Mouse (Mus musculus) cerebral cortex, adult 2 months (tissue): Measurements from ENCODE around the gene Cnmd.

Source experiments
- whole genome bisulfite sequencing: fragments of 180-500 bp; shearing (Covaris S2); methylation state at CpG from one replicate; pipeline ENCODE4 v1.1.7; 2018; 5-methylcytosine and 5-hydroxymethylcytosine counted together

The Cnmd gene

DNA sequence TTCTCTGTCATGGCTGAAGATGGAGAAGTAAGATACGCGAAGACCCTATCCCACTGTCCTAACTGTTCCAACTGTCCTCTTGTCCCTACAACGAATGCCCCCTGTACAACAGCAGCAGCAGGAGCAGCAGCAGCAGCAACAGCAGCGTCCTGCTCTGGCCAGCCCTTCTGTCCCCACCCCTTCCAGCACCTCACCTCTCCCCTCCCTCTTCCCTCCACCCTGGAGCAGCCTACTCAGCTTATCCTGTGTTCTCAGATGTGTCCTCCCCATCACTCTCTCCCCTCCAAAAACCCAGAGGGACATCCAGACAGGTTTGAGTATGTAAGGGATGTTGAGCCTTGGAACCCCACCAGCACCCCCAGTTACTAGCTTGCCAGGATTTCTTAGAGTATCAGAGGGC is at the start of gene Cnmd:
Gene Cnmd, minus strand, starts transcription at position 170 of the 400 bp plus-strand sequence.
- WGBS: 79% methylated on average over 4 of the region's 4 CpGs

DNA sequence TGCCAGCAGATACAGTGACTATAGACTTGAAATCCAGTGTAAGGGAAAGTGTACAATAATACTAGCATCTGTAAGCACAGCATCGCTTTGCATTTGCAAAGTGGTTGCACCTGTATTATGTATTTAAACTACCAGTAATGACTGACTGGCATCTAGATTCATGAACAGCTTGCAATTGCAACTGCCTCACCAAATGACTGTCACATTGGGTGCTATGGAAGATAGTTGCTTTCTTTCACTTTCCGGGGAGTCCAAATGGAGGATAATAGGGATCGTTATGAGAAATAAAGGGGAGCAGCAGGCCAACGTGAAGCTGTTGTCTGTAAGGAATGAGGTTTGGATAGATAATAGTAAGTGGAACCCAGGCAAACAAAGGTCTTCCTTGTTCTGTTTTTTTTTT is 49.3 kb upstream of the Cnmd start:
- 71% methylated on average over 4 of the region's 4 CpGs for WGBS

DNA sequence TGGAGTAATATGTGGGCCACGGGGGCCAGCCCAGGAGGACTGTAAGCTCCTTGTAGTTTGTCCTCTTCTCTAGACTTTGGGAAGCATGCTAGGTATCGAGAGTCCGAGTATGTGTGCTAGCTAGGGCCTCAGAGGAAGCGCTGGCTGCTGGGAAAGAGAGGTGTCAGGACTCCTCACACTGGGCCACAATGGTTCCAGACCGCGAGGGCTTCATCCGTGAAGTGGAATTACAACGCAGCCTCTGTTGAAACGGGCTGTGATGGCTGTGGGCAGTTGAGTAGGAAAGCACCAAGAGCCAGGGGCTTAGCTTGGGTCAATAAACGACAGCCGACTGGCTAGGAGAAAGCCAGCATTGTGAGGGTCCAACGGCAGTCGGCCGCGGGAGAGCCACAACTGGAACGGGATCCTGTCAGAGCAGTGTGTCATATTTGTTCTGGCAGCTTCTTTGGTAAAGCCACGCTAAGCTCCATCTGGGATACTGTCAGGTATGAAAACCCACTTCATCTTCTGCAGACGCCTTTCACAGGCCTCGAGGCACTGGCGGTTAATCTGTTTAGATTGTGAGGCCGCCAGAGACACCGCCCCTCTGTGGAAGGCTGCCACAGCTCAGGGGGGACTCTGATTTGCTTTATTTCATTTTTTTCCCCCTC is 41.7 kb upstream of the Cnmd start:
- WGBS: 73% methylated on average over 22 of the region's 22 CpGs

DNA sequence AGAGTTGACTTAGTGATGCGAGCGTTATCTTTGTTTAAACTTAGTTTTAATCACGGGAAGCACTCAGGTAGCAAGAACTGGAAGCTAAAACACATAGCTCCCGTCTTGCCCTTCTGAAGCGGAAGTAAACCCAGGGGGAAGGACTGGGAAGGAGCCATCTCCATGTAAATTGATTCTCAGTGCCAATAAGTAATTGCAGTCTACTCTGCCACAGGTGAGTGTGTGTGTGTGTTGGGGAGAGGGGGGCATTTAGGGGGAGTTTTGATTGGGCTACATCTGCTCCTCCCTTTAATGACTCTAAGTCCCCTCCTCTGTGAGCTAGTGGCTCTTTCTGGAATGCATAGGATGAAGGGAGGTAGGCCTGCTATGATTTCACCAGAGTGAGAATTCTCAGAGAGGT is 39.6 kb upstream of the Cnmd start:
- WGBS: 79% methylated on average over 5 of the region's 5 CpGs

DNA sequence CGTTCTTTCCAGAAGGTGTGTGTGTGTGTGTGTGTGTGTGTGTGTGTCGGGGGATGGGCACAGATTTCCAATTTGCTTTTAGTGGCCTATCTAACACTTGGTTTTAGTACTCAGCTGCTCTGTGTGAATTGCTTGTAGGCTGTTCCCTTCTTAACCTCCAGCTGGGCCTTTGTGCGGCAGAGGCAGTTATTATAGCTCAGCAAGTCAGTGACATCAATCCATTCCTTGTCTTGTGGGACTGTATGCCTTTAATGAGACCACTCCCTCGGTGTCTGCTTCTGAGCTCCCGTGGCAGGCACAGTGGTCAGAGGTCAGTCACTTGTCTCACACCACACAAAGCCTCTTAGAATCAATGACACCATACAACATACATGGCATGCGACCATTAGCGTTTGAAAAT is 39.1 kb upstream of the Cnmd start:
- 62% methylated on average over 7 of the region's 7 CpGs for WGBS

DNA sequence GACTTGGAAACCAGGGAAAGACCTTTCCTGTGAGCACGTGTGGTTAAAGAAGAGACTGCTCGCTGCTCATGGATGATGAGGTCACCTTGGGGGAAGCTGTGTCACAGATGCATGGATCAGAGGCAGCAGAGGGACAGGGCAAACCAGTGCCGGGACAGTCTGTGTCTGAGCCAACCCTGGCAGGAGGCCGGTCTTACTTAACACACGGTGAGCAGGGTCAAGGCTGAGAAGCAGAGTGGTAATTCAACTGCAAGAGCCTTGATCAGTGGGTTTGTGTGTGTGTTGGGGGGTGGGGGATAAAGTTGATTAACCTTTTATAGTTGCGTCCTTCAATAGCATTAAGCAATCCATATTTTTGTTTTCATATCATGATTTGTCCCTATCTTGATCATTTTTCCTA is 37.4 kb upstream of the Cnmd start:
- WGBS: 66% methylated on average over 6 of the region's 6 CpGs

DNA sequence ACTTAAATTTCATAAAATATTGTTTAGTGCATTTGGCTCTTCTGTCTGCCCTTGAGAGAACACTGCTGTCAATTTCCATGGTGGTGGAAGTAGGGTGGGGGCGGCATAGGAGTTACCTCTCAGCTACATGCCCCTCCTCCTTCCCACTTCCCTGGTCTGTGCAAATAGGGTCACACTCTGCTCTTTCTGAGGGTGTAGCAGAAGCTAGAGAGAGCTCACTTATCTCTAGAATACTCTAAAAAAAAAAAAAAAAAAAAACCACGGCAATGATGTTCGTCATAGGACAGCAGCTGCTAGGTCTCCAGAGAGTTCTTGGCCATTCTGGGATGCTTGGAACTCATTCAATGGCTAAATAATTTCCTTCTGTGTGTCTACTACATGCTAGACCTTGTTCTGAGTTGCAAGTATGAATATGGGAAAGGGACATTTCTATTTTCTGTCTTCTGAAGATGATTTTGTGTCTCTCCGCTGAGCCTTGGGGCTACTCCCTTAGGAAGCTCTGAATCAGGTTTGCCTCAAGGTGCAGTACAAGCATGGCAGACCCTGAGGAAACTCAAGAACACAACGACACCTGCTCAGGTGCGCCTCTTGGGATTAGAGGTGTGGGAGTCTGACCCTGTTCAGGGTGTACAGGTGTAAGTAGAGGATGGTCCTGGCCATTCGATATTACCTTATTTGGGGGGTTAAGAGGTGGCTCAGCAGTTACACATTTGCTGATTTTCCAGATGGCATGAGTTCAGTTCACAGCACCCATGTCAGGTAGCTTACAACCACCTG is 28.3 kb upstream of the Cnmd start:
- WGBS: 85% methylated on average over 7 of the region's 7 CpGs

DNA sequence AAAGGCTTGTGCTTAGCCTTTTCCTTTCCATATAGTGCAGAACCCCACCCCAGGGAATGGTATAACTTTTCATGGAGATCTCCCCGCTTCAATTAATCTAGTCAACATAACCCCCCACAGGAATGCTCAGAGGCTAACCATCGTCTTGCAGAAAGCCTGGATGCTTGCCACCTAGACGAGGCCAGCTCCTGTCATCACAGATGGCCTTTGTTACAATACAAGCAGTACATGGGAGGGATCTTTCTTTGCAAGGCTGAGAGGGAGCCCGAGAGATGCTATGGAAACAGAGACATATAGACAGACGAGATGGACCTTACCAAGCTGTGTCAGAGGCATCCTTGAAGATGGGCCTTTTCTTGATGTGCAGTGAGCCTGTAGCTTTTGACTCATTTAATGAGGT is 18.7 kb upstream of the Cnmd start:
- 46% methylated on average over 5 of the region's 5 CpGs for WGBS

DNA sequence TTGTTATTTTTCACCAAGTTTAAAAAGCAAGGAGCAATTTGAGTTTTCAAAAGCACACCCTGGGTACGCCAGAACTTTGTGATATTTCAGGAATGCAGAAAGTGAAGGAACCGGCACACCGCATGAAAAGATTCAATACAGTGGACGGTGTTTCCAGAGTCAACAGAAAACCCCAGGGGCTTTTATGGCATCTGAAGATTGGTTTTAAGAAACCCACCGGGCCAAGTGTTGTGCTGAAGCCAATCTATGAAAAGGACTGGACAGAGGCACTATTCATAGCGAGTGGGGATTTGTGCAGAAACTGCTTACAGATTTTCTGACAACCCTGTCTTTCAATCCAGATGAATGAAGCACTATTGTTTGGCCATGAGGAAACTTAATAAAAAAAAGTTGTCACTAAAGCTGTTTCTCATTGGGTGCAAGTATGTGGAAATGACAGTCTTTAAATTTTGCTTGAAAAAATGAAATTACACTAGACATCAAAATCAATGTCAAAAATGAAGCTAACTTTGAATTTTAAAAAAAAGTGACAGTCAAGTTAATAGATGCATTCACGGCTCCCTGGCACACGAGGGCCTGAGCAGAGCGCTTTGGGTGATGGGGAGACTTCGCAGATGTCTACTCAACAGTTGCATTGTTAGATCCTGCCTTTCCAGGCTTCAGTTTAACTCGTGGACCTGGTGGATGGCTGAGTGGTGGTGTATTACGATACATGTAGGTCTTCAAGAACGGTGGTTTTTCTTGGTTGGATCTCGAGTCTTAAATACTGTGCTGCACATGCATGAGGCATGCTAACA is 16.1 kb upstream of the Cnmd start:
- WGBS: 42% methylated on average over 14 of the region's 14 CpGs

DNA sequence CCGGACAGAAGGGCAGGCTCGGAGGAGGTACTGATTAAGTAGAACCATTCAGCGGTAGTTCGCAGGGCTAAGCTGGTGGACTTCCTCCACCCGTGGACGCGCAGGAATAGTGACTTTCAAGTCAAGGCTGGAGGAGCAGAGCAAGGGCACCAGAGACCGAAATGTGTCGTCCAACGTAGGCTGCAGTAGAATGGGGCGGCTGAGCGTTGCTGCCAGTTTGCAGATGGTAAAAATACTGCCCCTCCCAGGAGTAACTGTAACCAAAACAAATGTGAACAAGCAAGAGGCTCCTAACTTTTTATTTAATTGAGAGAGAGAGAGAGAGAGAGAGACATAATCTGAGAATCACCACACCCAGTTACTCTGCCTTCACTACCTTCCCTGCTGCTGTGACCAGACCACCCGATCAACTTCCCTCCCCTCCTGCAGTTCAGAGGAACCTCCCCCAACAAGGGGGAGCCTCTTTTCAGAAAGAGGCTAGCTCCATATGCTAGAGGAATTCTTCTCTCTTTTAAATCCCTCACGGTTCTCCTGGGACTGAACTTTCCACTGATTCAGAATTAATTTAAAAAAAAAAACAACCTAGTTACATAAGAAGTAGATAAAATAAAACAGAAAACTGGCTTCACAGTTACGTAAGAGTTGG is 15.3 kb upstream of the Cnmd start:
- WGBS: 38% methylated on average over 15 of the region's 15 CpGs

DNA sequence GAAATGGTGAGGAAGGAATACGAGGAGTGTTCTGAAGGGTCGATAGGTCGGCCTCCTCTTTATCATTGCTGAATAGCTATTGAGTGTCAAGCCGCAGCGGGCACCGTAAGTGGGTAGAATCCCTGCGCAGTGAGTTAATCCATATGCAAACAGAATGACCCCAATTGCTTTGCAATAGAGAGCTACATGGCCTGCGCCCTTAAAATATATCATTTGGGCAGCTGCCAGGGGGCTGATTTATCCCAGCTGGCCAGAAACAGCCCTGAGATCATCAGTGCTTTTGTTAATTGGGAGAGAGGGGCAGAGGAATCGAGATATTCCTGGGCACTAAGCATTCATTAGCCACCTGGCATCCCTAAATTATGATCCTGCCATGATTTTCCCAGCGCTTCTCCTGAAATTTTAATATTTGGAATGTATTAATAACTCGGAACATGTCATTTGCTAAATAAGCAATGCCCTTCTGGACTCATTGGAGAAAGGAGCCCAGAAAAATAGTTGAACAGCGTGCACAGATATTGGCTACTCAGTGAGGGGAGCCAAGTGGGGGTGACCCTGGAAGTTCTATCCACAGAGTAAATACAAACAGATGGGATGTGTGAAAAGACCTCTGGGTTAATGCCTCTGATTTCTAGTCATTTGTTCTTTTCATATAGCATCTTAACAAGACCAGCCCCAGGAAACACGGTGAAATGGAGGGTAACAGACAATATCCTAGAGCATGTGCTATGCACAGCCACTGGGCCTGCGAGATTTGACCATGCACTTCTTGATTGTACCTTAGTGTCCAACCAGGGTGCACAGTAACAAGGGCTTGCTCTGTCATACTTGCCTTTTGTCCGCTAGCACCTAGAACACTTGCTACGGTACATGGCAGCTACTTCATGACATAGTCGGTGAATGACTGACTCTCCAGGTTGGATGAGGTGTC is 11.4 kb upstream of the Cnmd start:
- 79% methylated on average over 17 of the region's 17 CpGs for WGBS

DNA sequence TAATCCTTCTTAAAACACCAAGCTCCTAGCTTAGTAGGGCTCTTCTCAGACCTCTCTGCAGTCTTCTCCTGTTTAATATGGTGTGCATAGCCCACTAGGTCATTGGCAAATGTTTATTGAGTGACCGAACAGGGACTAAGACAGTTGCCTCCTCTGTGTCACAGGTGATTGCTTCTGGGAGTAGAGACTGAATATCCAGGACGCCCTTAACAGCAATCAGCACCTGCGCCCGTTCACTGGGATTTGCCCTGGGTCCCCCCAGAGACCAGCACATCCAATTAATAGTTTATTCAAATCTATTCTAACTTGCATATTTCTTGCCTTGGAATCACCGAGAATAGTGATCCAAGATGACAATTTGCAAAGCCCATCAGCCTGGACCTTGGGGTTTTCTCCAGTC is 10.6 kb upstream of the Cnmd start:
- 98% methylated on average over 5 of the region's 5 CpGs for WGBS

DNA sequence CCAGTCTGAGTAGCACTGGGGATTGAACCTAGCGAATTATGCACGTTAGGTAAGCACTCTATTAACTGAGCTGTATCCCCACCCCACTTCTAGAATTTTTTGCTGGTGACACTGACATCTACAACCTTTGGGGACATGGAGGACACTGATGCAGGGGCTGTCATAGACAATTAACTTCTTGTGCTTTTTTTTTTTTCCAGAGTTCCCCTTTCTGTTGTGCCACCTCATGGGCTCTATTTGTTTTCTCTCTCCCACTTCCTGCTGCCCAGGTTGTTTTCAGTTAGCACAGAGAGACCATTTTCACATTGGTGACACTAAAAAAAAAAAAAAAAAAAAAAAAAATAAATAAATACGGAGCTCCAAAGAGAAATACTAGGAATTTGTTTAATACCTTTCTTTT is 9.0 kb upstream of the Cnmd start:
- WGBS: 92% methylated on average over 3 of the region's 3 CpGs

DNA sequence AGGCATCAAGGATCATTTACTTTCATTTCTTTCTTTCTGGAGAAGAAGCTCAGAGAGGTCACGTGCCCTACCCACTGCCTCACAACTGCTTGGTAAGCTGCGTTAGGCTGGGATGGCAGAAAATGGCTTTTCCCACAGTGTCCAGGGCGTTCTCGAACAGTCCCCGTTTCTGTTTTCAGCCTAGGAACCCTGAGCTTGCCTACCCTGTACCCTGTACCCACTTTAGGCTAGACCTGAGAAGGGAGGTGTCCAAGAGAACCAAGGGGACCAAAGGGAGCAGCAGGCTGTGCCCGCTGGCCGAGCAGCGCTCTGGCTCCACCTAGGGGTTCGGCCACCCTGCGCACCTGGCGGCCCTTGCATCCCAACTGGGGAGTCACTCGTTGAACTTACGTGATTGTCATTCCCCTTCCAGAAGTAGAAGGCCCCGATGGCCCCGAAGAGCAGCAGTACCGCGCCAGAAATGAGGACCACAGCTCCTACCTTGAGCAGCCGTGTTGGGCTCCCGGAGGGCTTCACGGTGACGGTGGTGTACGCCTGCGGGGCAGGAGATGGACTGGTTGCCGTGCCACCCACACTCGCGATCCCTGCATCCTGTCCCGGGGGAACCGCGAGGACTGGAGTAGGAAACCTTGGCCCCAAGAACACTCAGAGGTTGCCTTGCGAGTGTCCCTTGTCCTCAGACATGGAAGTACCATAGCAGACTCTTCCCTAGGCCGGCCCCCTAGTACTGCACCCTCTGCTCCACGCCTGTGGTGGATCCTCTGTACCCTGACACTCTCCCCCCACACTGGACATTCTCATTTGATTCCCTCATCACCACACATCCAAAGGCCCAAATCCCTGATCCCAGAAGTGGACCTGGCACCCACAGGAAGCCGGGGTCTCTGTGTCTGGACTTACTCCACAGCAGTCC is 709 bp downstream of the Cnmd start:
- 38% methylated on average over 33 of the region's 33 CpGs for WGBS

DNA sequence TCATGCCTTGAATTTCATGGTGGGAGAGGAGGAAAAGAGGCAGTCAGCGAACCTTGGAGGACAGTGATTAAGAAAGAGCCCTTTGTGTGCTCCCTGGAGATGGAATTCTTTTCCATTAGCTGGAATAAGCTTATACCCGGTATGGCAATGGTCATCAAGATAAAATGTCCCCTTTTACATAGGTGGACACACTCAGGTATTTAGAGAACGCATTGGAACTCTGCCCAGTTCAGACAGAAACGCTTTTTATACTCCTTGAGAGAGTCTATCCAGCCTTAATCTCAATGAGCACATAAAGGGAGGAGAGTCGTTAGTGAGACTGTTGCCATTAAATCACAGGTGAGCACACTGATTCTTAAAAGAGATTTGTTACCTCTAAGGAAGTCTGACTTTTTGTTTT is 1.5 kb downstream of the Cnmd start:
- WGBS: 51% methylated on average over 5 of the region's 5 CpGs

DNA sequence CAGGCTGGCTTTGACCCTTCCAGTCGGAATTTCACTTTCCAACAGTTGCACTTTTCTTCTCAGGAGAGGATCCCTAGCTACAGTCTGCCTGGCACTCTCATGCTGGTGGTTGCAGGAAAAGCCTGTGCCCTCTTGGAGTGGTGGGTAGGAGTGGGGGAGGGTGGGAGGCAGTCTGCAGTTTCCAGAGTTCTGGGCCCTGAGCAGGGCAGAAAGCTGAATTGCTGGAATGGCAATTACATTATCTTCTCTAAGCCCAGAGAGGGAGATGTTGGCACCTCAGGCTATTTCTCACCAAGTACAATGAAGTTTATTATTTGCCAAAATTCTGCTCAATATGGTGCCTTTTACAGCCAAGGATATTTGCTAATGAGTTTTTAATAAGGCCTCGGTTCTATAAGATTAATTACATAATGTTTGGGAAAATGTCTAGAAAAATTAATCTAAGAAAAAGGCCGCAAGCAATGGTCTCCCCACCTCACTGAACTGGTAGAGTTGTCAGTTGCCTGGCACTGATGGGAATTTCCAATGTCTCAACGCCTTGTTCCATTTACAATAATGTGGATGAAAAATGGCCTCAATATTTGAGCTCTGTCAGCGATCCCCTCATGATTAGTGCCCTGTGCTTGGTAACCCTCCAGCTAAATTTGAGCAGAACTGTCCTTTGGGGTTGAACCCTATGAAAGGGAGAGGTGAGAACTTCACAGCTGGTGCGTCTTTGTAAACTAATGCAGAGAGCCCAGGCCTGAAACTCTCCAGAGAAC is 3.0 kb downstream of the Cnmd start:
- WGBS: 77% methylated on average over 6 of the region's 6 CpGs

DNA sequence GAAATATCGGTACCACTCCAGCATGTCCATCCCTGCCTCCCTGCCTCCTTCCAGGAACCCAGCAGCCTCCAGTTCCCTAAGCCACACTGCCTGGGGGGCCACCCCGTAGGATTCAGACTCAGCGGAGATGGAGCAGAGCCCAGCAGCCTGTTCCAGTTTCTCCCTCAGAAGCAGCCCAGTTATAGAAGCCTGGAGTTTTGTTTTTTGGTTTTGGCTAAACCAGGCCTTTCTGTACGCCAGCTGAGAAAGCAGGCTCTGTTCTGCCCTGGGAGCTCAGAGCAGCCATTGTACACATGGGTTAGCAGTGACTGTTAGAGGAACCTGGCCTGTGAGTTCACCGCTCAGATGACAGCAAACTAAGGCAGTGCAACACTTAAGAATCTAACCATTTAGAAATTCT is 3.7 kb downstream of the Cnmd start:
- WGBS: 28% methylated on average over 5 of the region's 5 CpGs

DNA sequence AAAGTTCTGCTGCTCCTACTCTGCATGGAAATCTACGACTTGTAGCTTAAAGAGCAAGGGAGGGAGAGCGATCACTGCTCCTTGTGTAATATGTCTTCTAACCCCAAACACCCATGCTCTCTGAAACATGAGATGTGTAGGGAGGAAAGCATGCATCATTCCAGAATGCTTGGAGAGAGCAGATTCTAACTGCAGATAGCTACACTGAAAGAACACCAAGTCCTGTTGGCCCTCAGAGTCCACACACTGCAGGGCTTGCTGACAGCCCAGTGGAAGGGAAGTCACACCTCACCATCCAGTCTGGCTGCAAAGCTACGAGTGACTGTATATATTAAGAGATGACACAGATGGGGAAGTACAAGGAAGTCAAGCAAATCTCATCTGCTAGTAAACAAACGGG is 9.3 kb downstream of the Cnmd start:
- 72% methylated on average over 4 of the region's 4 CpGs for WGBS

DNA sequence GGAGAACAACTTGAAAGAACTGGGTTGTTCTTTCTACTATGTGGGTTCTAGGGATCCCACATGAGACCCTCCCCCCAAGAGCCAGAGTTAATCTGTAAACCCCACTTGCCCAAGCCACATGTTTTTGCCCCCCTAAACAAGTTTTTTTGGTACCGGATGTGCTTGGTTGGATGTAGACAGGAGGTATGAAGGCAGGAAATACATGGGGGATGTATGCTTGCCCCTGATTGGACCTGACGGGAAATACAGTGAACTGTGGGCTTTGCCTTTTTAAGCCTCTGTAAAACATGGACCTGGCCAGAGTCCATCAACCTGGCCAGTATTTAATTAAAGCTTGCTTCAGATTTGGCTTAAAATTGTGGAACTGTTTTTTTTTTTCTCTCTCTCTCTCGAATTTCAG is 12.3 kb downstream of the Cnmd start:
- 67% methylated on average over 3 of the region's 3 CpGs for WGBS
